Comparison of ENCODE assay signal across 9 mouse cellular contexts in genomic region chr11:78247727-78248140, GRCm38 (mm10). TPM values are rescaled to one million over a fixed set of nuclear protein-coding genes. Genes with fewer than 3 reads are reported as not detected.
DNase-seq lines count a peak whose midpoint lies in the region; ATAC-seq lines count a peak whose summit lies in the region.
"Had no signal": no experiment of that assay in that cellular context is flagged by ENCODE, and none has a peak within 500 bp of the region (broad histone marks: within the 10 kb centered on the region; RNA-seq: fewer than 3 reads in every experiment).

No protein-coding gene starts in this region.

- H3K4me2 ChIP-seq in hindbrain, embryonic 14.5 days (replicated peaks): peak overlapping the region; percentile 17; the same call in 1 of the 2 replicates

- peak; percentile 67 for DNase-seq in WW6 (ENCODE audit: low read depth, low spot score)
- no peak for DNase-seq in hindbrain, embryonic 14.5 days (ENCODE audit: low spot score)
- peak; percentile 13 for DNase-seq in retina, embryonic 14.5 days (ENCODE audit: low spot score)
- no peak for DNase-seq in adrenal gland, postnatal 14 days
- DNase-seq in left cerebral cortex, postnatal 25 days (ENCODE audit: low spot score in 2 of 2): no peak
- DNase-seq in gastrocnemius, postnatal 36 days: no peak

- ATAC-seq in megakaryocyte, adult 5-6 weeks (ENCODE audit: poor library complexity, severe bottlenecking): no peak
- ATAC-seq in hindbrain, embryonic 14.5 days (ENCODE audit: low FRiP score): no peak

- H3K27ac ChIP-seq in hindbrain, embryonic 14.5 days: no peak overlapping the region
- H3K27ac ChIP-seq: layer of hippocampus, adult 2 months had no signal

- no peaks in the 10 kb centered on the region for H3K27me3 ChIP-seq in megakaryocyte, embryonic 14.5 days (replicated peaks)
- no peaks in the 10 kb centered on the region for H3K27me3 ChIP-seq in hindbrain, embryonic 14.5 days (ENCODE audit: control insufficient read depth, insufficient read depth, low read length)

- peak overlapping the region; percentile 90 for H3K4me3 ChIP-seq in megakaryocyte, embryonic 14.5 days (replicated peaks)
- H3K4me3 ChIP-seq in hindbrain, embryonic 14.5 days (replicated peaks; ENCODE audit: low read length): no peak overlapping the region
- H3K4me3 ChIP-seq: layer of hippocampus, adult 2 months had no signal

- peaks cover 37% of the 10 kb centered on the region for H3K36me3 ChIP-seq in megakaryocyte, embryonic 14.5 days (replicated peaks; ENCODE audit: low read length)
- H3K36me3 ChIP-seq in hindbrain, embryonic 14.5 days (replicated peaks; ENCODE audit: control insufficient read depth, insufficient read depth): peaks cover 26% of the 10 kb centered on the region

- WGBS in hindbrain, embryonic 14.5 days: 60% methylated on average over 4 of the region's 4 CpGs

- no peaks in the 10 kb centered on the region for H3K9me3 ChIP-seq in megakaryocyte, embryonic 14.5 days
- H3K9me3 ChIP-seq in hindbrain, embryonic 14.5 days (ENCODE audit: control insufficient read depth, low read length): no peaks in the 10 kb centered on the region

- intact Hi-C loops in left cerebral cortex, postnatal 25 days (cut with DNase I): loop anchor here (2.0 kb wide), 1 partner anchor 13 kb away; the partner anchor contains the start of gene 2610507B11Rik
- intact Hi-C loops in gastrocnemius, postnatal 36 days (cut with DNase I): no loop called here

- H3K9ac ChIP-seq in hindbrain, embryonic 14.5 days: no peak overlapping the region

- peaks cover 60% of the 10 kb centered on the region for H3K4me1 ChIP-seq in megakaryocyte, embryonic 14.5 days
- H3K4me1 ChIP-seq in hindbrain, embryonic 14.5 days (replicated peaks; ENCODE audit: control insufficient read depth, insufficient read depth, low read length): peaks cover 31% of the 10 kb centered on the region

RNA-seq across cellular contexts. Expression of gene Supt6, which starts 1.9 kb away (rescaled TPM):
- 95.6 and 155 TPM in 2 replicates for polyA plus RNA-seq in megakaryocyte, embryonic 14.5 days (2012; ENCODE audit: insufficient read depth, low replicate concordance)
- 28.3 and 28.7 TPM in 2 replicates for total RNA-seq in megakaryocyte, adult 5-6 weeks (2015)
- 27.2 and 36.4 TPM in 2 replicates for total RNA-seq in megakaryocyte, adult 5-6 weeks (2017)
- 24.4 and 25.3 TPM in 2 replicates for polyA plus RNA-seq in hindbrain, embryonic 14.5 days (2014; fragmentation: Nextera tagmentation; extraction: Ambion mirVana)
- 60.1 and 65.4 TPM in 2 replicates for total RNA-seq in adrenal gland, postnatal 14 days (2021)
- total RNA-seq in left cerebral cortex, postnatal 25 days (2021): 10 to 100 TPM; 92.2 to 95.8 TPM
- 10 to 100 TPM; 21.9 to 23.1 TPM for total RNA-seq in gastrocnemius, postnatal 36 days (2021)

RNA-seq across cellular contexts. Expression of gene Sdf2, which starts 2.2 kb away (rescaled TPM):
- polyA plus RNA-seq in megakaryocyte, embryonic 14.5 days (2012; ENCODE audit: insufficient read depth, low replicate concordance): 13.1 and 13.3 TPM in 2 replicates
- total RNA-seq in megakaryocyte, adult 5-6 weeks (2015): 64.3 and 75.1 TPM in 2 replicates
- total RNA-seq in megakaryocyte, adult 5-6 weeks (2017): 44.1 and 50.1 TPM in 2 replicates
- 94.5 and 103 TPM in 2 replicates for polyA plus RNA-seq in hindbrain, embryonic 14.5 days (2014; fragmentation: Nextera tagmentation; extraction: Ambion mirVana)
- 75.3 and 78.8 TPM in 2 replicates for total RNA-seq in adrenal gland, postnatal 14 days (2021)
- 10 to 100 TPM; 67.8 to 68.8 TPM for total RNA-seq in left cerebral cortex, postnatal 25 days (2021)
- 10 to 100 TPM; 40.7 to 41.1 TPM for total RNA-seq in gastrocnemius, postnatal 36 days (2021)

RNA-seq across cellular contexts. Expression of gene 2610507B11Rik, which starts 13.8 kb away (rescaled TPM):
- 17.1 and 39.7 TPM in 2 replicates for polyA plus RNA-seq in megakaryocyte, embryonic 14.5 days (2012; ENCODE audit: insufficient read depth, low replicate concordance)
- 33.7 and 43.5 TPM in 2 replicates for total RNA-seq in megakaryocyte, adult 5-6 weeks (2015)
- total RNA-seq in megakaryocyte, adult 5-6 weeks (2017): 54.6 and 57.2 TPM in 2 replicates
- 64.2 and 67.2 TPM in 2 replicates for polyA plus RNA-seq in hindbrain, embryonic 14.5 days (2014; fragmentation: Nextera tagmentation; extraction: Ambion mirVana)
- 146 and 153 TPM in 2 replicates for total RNA-seq in adrenal gland, postnatal 14 days (2021)
- 100 to 1,000 TPM; 179 to 197 TPM for total RNA-seq in left cerebral cortex, postnatal 25 days (2021)
- total RNA-seq in gastrocnemius, postnatal 36 days (2021): 100 to 1,000 TPM; 212 to 228 TPM

RNA-seq across cellular contexts. Expression of gene BC030499, which starts 42.9 kb away (rescaled TPM):
- not detected in 2 replicates for polyA plus RNA-seq in megakaryocyte, embryonic 14.5 days (2012; ENCODE audit: insufficient read depth, low replicate concordance)
- 0.56 TPM in 1 of 2 replicates, not detected in the other for total RNA-seq in megakaryocyte, adult 5-6 weeks (2015)
- 0.18 and 0.77 TPM in 2 replicates for total RNA-seq in megakaryocyte, adult 5-6 weeks (2017)
- 0.16 and 0.35 TPM in 2 replicates for polyA plus RNA-seq in hindbrain, embryonic 14.5 days (2014; fragmentation: Nextera tagmentation; extraction: Ambion mirVana)
- total RNA-seq in adrenal gland, postnatal 14 days (2021): 0.41 and 0.83 TPM in 2 replicates
- total RNA-seq in left cerebral cortex, postnatal 25 days (2021): 10 to 100 TPM; 15.3 to 19.1 TPM
- under 1 TPM; 0.42 to 0.84 TPM for total RNA-seq in gastrocnemius, postnatal 36 days (2021)

RNA-seq across cellular contexts. Expression of gene Spag5, which starts 53.6 kb away (rescaled TPM):
- polyA plus RNA-seq in megakaryocyte, embryonic 14.5 days (2012; ENCODE audit: insufficient read depth, low replicate concordance): 16.9 and 30.9 TPM in 2 replicates
- total RNA-seq in megakaryocyte, adult 5-6 weeks (2015): 23.6 and 31.6 TPM in 2 replicates
- total RNA-seq in megakaryocyte, adult 5-6 weeks (2017): 60.7 and 63.2 TPM in 2 replicates
- polyA plus RNA-seq in hindbrain, embryonic 14.5 days (2014; fragmentation: Nextera tagmentation; extraction: Ambion mirVana): 5.6 and 9.2 TPM in 2 replicates
- total RNA-seq in adrenal gland, postnatal 14 days (2021): 9.7 and 12.4 TPM in 2 replicates
- total RNA-seq in left cerebral cortex, postnatal 25 days (2021): 1 to 10 TPM; 8.0 to 8.9 TPM
- 1 to 10 TPM; 2.4 to 4.1 TPM for total RNA-seq in gastrocnemius, postnatal 36 days (2021)

Comparison
In these comparisons a context has a peak if more than half of its experiments do, and no peak if none do; other contexts are left out.
1. DNase-seq: peak in WW6 (single experiment) and retina, embryonic 14.5 days (single experiment); none in hindbrain, embryonic 14.5 days (single experiment), adrenal gland, postnatal 14 days (single experiment), left cerebral cortex, postnatal 25 days (0 of 2) and gastrocnemius, postnatal 36 days (0 of 2).